Mouse (Mus musculus) heart, embryonic 16.5 days (tissue): Measurements from ENCODE around the gene Prkca. TPM values are rescaled to one million over a fixed set of nuclear protein-coding genes. Genes with fewer than 3 reads are reported as not detected.
A peak's percentile ranks its signal among the peaks of the same experiment; 100 is the strongest.

Experiments
- ATAC-seq: fragments of 200-750 bp; cut with Nextera tagmentation; replicated peaks from 2 replicates; pipeline ENCODE4 v1.8.0; 2017; ENCODE audit warnings: moderate number of reproducible peaks; ENCODE audit not compliant: insufficient read depth, low FRiP score; ENCODE audit errors: extremely low read depth
- H3K27ac ChIP-seq: fragments of 300-500 bp; sonication (generic); 2 replicates; pipeline ENCODE4 v1.5.1; 2014; ENCODE audit warnings: mild to moderate bottlenecking, low read length, control low read depth, moderate library complexity
- H3K27me3 ChIP-seq: fragments of 300-500 bp; sonication (generic); 2 replicates; pipeline ENCODE4 v1.6.1; 2014; ENCODE audit warnings: low read length, mixed read lengths; ENCODE audit not compliant: control insufficient read depth, insufficient read depth
- H3K36me3 ChIP-seq: fragments of 300-500 bp; sonication (generic); 2 replicates; pipeline ENCODE4 v1.6.1; 2014; ENCODE audit not compliant: control insufficient read depth, insufficient read depth
- H3K4me1 ChIP-seq: fragments of 300-500 bp; sonication (generic); 2 replicates; pipeline ENCODE4 v1.6.1; 2014; ENCODE audit warnings: low read length, mixed read lengths; ENCODE audit not compliant: control insufficient read depth, insufficient read depth
- H3K4me2 ChIP-seq: fragments of 300-500 bp; sonication (generic); 2 replicates; pipeline ENCODE4 v1.6.1; 2014; ENCODE audit warnings: low read depth, mild to moderate bottlenecking, control low read depth, low read length
- H3K4me3 ChIP-seq: fragments of 300-500 bp; sonication (generic); 2 replicates; pipeline ENCODE4 v1.5.1; 2014; ENCODE audit warnings: mild to moderate bottlenecking, control low read depth, low read length
- H3K9ac ChIP-seq: fragments of 300-500 bp; sonication (generic); 2 replicates; pipeline ENCODE4 v1.6.1; 2014; ENCODE audit warnings: low read length, control low read depth
- H3K9me3 ChIP-seq: fragments of 300-500 bp; sonication (generic); replicated peaks from 2 replicates; pipeline ENCODE4 v1.6.1; 2016; ENCODE audit warnings: low read length; ENCODE audit not compliant: control insufficient read depth
- WGBS: fragments of 180-500 bp; shearing (Covaris S2); extraction: QIAGEN DNeasy Blood & Tissue Kit; methylation state at CpG from one replicate; pipeline ENCODE4 v1.1.7; 2014; 5-methylcytosine and 5-hydroxymethylcytosine counted together
- polyA plus RNA-seq: library from polyadenylated mRNA; unstranded; fragments of >200 nt; fragmentation: Nextera tagmentation; extraction: Ambion mirVana; gene quantifications from 2 replicates; pipeline ENCODE4 v1.2.1, GENCODE M21; 2015

Gene Prkca
- polyA plus RNA-seq, 1 experiment from 2014 or later: 14.4 TPM

DNA sequence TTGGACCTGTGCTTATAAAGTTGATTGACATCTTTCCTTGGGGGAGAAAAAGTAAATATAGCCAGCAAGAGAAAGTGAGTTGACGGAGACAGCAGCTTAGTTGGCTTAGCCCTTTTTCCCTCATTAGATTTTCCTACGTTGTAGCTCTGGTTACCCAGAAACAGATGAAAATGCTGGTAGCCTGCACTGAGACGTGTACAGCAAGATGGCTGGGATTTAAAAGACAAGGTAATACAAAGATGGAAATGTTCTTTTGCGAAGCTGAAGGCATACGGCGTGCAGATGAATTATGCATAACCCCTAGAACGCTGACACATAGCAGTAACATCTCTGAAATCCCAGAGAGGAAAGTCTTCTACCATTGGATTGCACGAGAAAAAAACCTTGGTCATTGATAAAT, 198.6 kb downstream of the Prkca start:
- peaks cover 46% of the 10 kb centered on the region for H3K4me1 ChIP-seq
- no peak overlapping the region; the same call in 1 of the 2 replicates for H3K27ac ChIP-seq
- no peak overlapping the region for H3K4me2 ChIP-seq
- H3K9ac ChIP-seq: no peak overlapping the region
- H3K27me3 ChIP-seq: no peaks in the 10 kb centered on the region
- no peak for ATAC-seq
- WGBS: 84% methylated on average over 8 of the region's 8 CpGs
- H3K4me3 ChIP-seq: no peak overlapping the region
- no peaks in the 10 kb centered on the region for H3K36me3 ChIP-seq
- no peaks in the 10 kb centered on the region for H3K9me3 ChIP-seq

DNA sequence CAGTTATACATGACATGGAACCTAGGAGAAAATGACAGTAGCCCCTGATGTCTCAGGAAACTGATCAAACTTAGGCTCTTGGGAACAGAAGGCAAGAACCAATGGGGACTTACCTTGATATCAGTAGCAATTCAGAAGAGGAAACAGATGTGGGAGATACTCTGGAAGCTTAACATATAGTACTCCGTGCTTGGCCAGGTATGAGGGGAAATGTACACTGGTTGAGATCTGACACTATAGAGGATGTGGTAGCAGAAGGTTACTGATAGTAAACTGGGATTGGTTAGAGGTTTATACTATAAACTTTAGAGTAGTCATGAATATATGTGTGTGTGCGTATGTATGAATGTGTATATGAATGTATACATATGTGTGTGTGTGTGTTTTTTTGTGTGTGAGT, 200.0 kb downstream of the Prkca start:
- H3K27ac ChIP-seq: no peak overlapping the region
- 77% methylated on average over 2 of the region's 2 CpGs for WGBS
- H3K4me3 ChIP-seq: no peak overlapping the region
- H3K36me3 ChIP-seq: no peaks in the 10 kb centered on the region
- H3K9me3 ChIP-seq: no peaks in the 10 kb centered on the region
- H3K9ac ChIP-seq: no peak overlapping the region
- peaks cover 35% of the 10 kb centered on the region for H3K4me1 ChIP-seq
- no peak overlapping the region for H3K4me2 ChIP-seq
- ATAC-seq: no peak
- no peaks in the 10 kb centered on the region for H3K27me3 ChIP-seq

DNA sequence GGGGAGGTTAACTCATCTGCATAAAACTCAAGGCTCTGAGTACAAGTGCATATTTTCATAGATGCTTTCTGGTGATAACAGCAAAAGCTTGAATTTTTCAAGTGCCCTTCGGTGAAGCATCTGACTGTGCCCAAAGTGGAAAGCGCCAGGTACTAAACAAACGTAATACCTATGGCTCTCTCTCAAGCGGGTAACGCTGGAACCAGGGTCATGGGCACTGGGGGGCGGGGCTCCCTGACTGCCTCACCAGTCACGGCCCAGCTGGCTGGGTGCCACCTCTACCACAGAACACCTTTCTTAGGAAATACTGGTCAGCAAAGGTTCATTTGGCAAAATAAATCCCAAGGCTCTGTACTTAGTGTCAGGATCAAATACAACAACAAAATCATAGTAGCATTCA, 203.7 kb downstream of the Prkca start:
- Histone ChIP-seq H3K4me1 (peaks cover 36% of the 10 kb centered on the region), H3K9me3 (no peaks in the 10 kb centered on the region), H3K36me3 (no peaks in the 10 kb centered on the region), H3K27me3 (no peaks in the 10 kb centered on the region), H3K4me2 (no peak overlapping the region), H3K27ac (no peak overlapping the region), H3K4me3 (no peak overlapping the region), H3K9ac (no peak overlapping the region)
- 76% methylated on average over 7 of the region's 7 CpGs for WGBS
- ATAC-seq: no peak

DNA sequence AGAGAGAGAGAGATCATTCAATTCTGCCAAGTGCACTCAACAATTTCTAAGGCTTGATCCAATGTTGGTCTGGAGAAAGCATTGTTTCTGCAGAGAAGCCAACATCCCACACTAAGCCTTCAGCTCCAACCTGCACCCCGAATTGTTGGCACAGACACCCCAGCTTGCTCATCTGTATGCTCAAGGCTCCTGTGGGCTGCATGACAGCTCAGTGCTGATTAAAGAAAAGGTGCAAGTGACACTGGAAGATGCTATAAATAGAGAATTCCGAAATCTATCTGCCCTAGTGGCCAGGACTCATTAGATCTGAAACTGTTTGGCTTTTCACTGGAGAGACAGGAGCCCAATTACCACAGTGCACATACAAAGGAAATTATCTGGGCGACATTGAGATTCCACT, 207.4 kb downstream of the Prkca start:
- H3K4me3 ChIP-seq: no peak overlapping the region

DNA sequence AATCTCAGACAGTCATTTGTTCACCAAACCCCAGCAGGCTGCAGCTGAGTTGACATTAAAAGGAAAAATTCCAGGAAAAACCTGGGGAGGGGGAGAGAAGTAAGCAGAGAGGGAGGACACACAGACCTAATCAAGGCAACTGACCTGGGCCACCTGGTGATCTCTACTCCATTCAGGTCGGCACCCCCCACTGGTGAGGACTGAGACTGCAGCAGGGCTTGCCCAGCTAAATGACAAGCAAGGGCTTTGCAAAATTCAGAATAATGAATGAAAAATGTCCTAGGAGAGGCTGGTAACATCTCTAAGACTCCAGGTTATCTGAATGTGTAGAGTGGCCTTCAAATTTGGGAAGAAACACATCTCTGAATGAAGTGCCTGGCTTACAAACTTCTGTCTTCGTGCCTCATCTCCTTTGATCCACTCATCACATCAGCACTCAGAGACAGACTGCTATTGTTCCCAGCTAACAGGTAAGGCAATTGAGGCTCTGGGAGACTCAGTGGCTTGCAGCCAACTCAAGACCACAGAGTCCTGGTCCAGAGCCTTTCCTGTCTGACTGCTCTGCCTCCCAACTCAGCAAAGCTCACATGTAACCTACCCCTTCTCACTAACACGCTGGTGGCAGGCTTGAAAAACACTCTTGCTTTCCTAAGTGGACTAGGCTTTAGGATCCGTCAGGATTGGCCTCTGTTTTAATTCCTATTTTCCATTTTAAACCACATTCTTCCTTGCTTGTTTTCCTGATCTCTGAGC, 208.1 kb downstream of the Prkca start:
- no peak overlapping the region; the same call in 1 of the 2 replicates for H3K4me2 ChIP-seq
- no peak overlapping the region for H3K9ac ChIP-seq
- H3K9me3 ChIP-seq: no peaks in the 10 kb centered on the region
- H3K27me3 ChIP-seq: no peaks in the 10 kb centered on the region
- no peaks in the 10 kb centered on the region for H3K36me3 ChIP-seq
- ATAC-seq: no peak
- WGBS: 23% methylated on average over 4 of the region's 4 CpGs
- peak overlapping the region; percentile 80 for H3K27ac ChIP-seq
- H3K4me1 ChIP-seq: peaks cover 25% of the 10 kb centered on the region
- H3K4me3 ChIP-seq: no peak overlapping the region

More for the DNA sequence above, 207.4 kb downstream of the Prkca start:
- WGBS: 41% methylated on average over 3 of the region's 3 CpGs
- Histone ChIP-seq H3K9ac (peak overlapping the region; percentile 41; the same call in 1 of the 2 replicates), H3K4me1 (peaks cover 31% of the 10 kb centered on the region), H3K36me3 (no peaks in the 10 kb centered on the region), H3K27me3 (no peaks in the 10 kb centered on the region), H3K9me3 (no peaks in the 10 kb centered on the region), H3K27ac (peak overlapping the region; percentile 69), H3K4me2 (peak overlapping the region; percentile 37)
- no peak for ATAC-seq

DNA sequence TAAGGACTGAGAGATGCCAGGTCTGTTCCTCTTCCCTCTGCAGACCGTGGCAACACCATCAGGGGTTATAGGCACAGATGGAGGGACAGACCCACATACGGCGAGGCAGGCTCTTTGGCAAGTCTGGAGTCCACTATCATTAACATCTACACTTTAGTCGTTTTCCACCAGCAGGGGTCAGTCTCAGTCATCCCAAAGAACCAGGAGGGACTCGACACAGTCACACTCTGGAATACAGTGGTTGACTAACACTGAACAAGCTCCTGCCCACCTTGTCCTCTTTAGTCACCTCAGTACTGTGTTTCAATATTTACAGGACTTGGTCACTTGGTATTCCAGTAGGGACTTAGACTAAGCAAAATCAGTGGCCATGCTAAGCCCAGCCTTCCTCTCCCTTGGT, 215.1 kb downstream of the Prkca start:
- WGBS: 43% methylated on average over 5 of the region's 5 CpGs
- Histone ChIP-seq H3K9ac (no peak overlapping the region), H3K4me1 (peaks cover 11% of the 10 kb centered on the region), H3K4me2 (no peak overlapping the region), H3K36me3 (no peaks in the 10 kb centered on the region), H3K27me3 (no peaks in the 10 kb centered on the region), H3K4me3 (no peak overlapping the region), H3K9me3 (no peaks in the 10 kb centered on the region), H3K27ac (no peak overlapping the region)
- no peak for ATAC-seq

DNA sequence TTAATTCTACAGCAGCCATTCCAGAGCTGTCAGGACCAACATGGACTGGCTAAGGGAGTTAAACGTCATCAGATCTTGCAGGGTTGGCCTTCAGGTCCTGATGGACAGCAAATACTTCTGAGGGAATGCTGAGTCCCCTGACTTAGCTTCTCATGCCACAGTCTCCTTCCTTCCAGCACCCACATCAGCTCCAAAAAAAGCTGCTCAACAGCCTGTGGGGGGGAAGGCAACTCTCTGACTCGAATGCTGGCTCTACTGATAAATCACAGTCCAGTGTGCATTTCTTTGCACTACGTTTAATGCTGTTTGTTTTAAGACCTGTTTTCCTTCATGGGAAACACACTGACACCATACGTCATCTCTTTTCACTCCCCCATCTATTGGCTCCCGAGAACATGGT, 215.8 kb downstream of the Prkca start:
- Histone ChIP-seq H3K4me3 (no peak overlapping the region), H3K9ac (no peak overlapping the region), H3K9me3 (no peaks in the 10 kb centered on the region), H3K27me3 (no peaks in the 10 kb centered on the region), H3K27ac (no peak overlapping the region), H3K36me3 (no peaks in the 10 kb centered on the region), H3K4me1 (peaks cover 13% of the 10 kb centered on the region), H3K4me2 (no peak overlapping the region)
- WGBS: 55% methylated on average over 5 of the region's 5 CpGs
- ATAC-seq: no peak

DNA sequence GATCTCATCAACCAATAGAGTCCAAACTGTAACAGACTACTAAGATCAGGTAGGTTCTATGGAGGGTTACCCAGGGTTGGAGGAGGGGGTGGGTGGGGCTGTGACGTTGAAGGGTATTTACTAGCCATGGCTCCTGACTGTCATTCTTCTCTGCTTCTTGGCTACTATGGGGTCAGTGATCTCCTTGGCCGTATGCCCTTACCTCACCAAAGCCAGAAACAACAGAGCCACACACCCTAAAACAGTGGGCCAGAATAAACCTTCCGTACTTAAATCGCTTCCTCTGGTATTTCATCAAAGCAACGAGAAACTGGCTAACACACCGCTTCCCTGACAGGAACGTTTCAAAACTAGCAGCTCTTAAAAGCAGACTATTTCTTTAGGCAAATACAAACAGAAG, 221.2 kb downstream of the Prkca start:
- no peaks in the 10 kb centered on the region for H3K27me3 ChIP-seq
- peaks cover 28% of the 10 kb centered on the region for H3K4me1 ChIP-seq
- no peak overlapping the region for H3K4me3 ChIP-seq
- H3K9ac ChIP-seq: no peak overlapping the region
- H3K36me3 ChIP-seq: no peaks in the 10 kb centered on the region
- H3K9me3 ChIP-seq: no peaks in the 10 kb centered on the region
- no peak for ATAC-seq
- no peak overlapping the region for H3K27ac ChIP-seq
- no peak overlapping the region for H3K4me2 ChIP-seq
- WGBS: 76% methylated on average over 7 of the region's 7 CpGs

DNA sequence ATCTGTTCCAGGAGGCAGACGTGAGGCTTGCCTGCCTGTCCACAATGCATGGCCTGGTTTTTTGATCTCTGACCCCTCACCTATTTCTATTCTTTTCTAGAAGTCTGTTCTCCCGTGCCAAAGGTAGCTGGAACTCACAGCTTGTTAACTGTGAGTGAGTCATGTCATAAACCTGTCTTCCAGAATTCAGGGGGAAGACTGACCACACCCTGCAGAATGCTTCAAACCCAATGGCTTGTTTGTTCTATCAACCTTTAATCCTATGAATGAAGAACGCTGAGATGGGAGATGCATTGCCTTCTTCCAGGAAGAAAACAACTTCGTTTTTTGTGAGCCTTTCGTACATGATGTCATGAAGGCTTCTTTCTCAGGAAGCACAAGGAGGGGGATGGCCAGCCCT, 223.0 kb downstream of the Prkca start:
- Histone ChIP-seq H3K36me3 (no peaks in the 10 kb centered on the region), H3K27me3 (no peaks in the 10 kb centered on the region), H3K4me3 (no peak overlapping the region), H3K9ac (no peak overlapping the region), H3K27ac (no peak overlapping the region), H3K9me3 (no peaks in the 10 kb centered on the region), H3K4me2 (no peak overlapping the region), H3K4me1 (peaks cover 22% of the 10 kb centered on the region)
- WGBS: 76% methylated on average over 5 of the region's 5 CpGs
- no peak for ATAC-seq
